Mouse (Mus musculus): Measurements from ENCODE around the gene Rbm6.
A peak's percentile ranks its signal among the peaks of the same experiment; 100 is the strongest.

Gene Rbm6

GRCm38 (mm10) chr9:107750378-107750777 is 122.7 kb downstream of the Rbm6 start:
- DNase-seq (ENCODE audit: low read depth, low spot score), result no peak

GRCm38 (mm10) chr9:107748063-107748462 is 125.0 kb downstream of the Rbm6 start:
- DNase-seq (ENCODE audit: low read depth, low spot score), result no peak

GRCm38 (mm10) chr9:107747310-107747709 is 125.7 kb downstream of the Rbm6 start:
- DNase-seq (ENCODE audit: low read depth, low spot score), result no peak

- DNase-seq (ENCODE audit: low read depth, low spot score), result peak; percentile 54
Observed at GRCm38 (mm10) chr9:107746679-107747078, 126.4 kb downstream of the Rbm6 start.

- DNase-seq (ENCODE audit: low read depth, low spot score), result no peak
Observed at GRCm38 (mm10) chr9:107744061-107744460, 129.0 kb downstream of the Rbm6 start.

- peak; percentile 61 for DNase-seq (ENCODE audit: low read depth, low spot score)
Observed at GRCm38 (mm10) chr9:107738841-107739202, 134.2 kb downstream of the Rbm6 start.

- peak; percentile 89 for DNase-seq (ENCODE audit: low read depth, low spot score)
Observed at GRCm38 (mm10) chr9:107738020-107738840, 134.8 kb downstream of the Rbm6 start.

GRCm38 (mm10) chr9:107736185-107736485 is 136.9 kb downstream of the Rbm6 start:
- DNase-seq (ENCODE audit: low read depth, low spot score), result no peak

GRCm38 (mm10) chr9:107735356-107736184 is 137.5 kb downstream of the Rbm6 start:
- no peak for DNase-seq (ENCODE audit: low read depth, low spot score)

- DNase-seq (ENCODE audit: low read depth, low spot score), result no peak
Observed at GRCm38 (mm10) chr9:107734567-107734971, 138.5 kb downstream of the Rbm6 start.

GRCm38 (mm10) chr9:107729709-107730108 is 143.3 kb downstream of the Rbm6 start:
- no peak for DNase-seq (ENCODE audit: low read depth, low spot score)

GRCm38 (mm10) chr9:107728919-107729670 is 143.9 kb downstream of the Rbm6 start:
- no peak for DNase-seq (ENCODE audit: low read depth, low spot score)

GRCm38 (mm10) chr9:107727041-107727440 is 146.0 kb downstream of the Rbm6 start:
- no peak for DNase-seq (ENCODE audit: low read depth, low spot score)

GRCm38 (mm10) chr9:107724796-107725195 is 148.2 kb downstream of the Rbm6 start:
- DNase-seq (ENCODE audit: low read depth, low spot score), result no peak

GRCm38 (mm10) chr9:107723794-107724531 is 149.1 kb downstream of the Rbm6 start:
- peak; percentile 52 for DNase-seq (ENCODE audit: low read depth, low spot score)

All from ZHBTc4 (cell line).